Mouse (Mus musculus): ENCODE data around the gene A030014E15Rik. TPM values are rescaled to one million over a fixed set of nuclear protein-coding genes. Genes with fewer than 3 reads are reported as not detected.
"Not testable (repeated sequence)": the region's sequence is repeated elsewhere in the genome, so short reads cannot be mapped to it uniquely, and the experiment has no call there.

A030014E15Rik gene
- total RNA-seq (2021), result not detected
- long read RNA-seq, experiment 1, result 0 reads
- long read RNA-seq, experiment 2, result 0 reads

DNA sequence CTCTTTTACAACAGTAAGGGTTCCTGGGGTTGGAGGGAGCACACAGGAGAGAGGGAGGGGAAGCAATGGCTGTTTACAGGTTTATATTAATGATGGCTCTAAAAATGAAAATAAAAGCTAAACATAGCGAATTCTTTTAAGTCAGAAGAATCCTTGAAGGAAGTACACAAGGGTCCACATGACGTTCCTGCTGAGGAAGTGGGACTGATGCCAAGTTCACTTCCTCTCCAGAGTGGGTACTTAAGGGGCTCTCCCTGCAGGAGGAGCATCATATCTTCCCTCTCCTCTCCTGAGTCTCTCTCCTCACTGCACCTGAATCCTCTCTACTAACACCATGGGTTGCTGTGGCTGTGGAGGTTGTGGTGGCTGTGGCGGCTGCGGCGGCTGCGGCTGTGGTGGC, at the start of gene A030014E15Rik:
TSS of gene A030014E15Rik (plus strand) at position 268 of the 400 bp plus-strand sequence.
- TF ChIP-seq CTCF (conservative IDR thresholded peaks at IDR 0.05), result no peak
- DNase-seq (ENCODE audit: low spot score in 2 of 2), result no peak
- H3K4me3 ChIP-seq, result no peak within 1 kb of the TSS

GRCm38 (mm10) chr1:82879172-82879571, 45.5 kb upstream of the A030014E15Rik start:
- no peak overlapping the region for H3K4me3 ChIP-seq
- DNase-seq (ENCODE audit: low spot score in 2 of 2), result no peak
- no peak for TF ChIP-seq CTCF (conservative IDR thresholded peaks at IDR 0.05)
- H3K27ac ChIP-seq, result no peak overlapping the region

More for the DNA sequence above, at the start of gene A030014E15Rik:
- H3K27ac ChIP-seq, result no peak within 1 kb of the TSS

- H3K4me3 ChIP-seq, result no peak overlapping the region
- DNase-seq (ENCODE audit: low spot score in 2 of 2), result no peak
- no peak overlapping the region for H3K27ac ChIP-seq
- no peak for TF ChIP-seq CTCF (conservative IDR thresholded peaks at IDR 0.05)
These were observed 44.5 kb upstream of the A030014E15Rik start for GRCm38 (mm10) chr1:82880196-82880595.

GRCm38 (mm10) chr1:82893269-82893668, 31.4 kb upstream of the A030014E15Rik start:
- no peak for DNase-seq (ENCODE audit: low spot score in 2 of 2)
- TF ChIP-seq CTCF (conservative IDR thresholded peaks at IDR 0.05), result no peak
- Histone ChIP-seq H3K4me3 (no peak overlapping the region), H3K27ac (no peak overlapping the region)

DNA sequence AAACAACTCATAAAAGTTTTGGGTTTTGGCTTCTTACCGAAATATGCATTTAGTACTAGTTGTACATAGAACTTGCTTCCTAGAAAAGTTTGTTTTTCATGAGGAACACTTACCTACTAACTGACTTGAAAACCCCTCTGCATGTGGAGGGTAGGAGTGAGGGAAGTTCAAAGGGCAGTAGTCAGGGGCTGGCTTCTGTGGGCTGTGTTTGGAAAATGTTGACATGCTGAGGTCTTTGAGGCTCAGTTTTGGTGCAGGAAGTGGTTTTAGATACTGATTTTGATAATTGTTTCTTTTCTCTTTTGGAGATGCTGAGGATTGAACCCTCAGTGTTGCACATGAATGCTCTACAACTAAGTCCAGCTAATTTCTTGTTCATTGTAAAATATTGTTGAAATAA, 24.1 kb upstream of the A030014E15Rik start:
- no peak for TF ChIP-seq CTCF (conservative IDR thresholded peaks at IDR 0.05)
- DNase-seq (ENCODE audit: low spot score in 2 of 2), result no peak

DNA sequence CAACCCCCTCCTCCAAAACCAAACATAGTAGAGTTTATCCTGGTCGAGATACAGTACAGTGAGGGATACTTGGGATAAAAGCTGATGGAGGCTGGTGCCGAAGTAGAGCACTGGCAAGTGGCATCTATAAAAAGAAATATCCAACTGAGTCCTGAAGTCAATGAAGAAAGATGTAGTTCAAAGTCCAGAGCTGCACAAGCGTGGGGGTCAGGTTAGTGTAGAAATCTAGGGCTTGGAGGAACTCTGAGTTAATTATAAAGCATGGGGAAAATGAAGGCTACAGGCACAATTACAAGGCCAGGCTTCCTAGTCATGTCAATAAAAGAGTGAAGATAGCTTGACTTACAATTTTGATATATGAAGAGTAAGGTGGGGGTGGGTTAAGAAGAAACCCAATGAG, 23.5 kb upstream of the A030014E15Rik start:
- Histone ChIP-seq H3K4me3 (no peak overlapping the region), H3K27ac (no peak overlapping the region)
- no peak for DNase-seq (ENCODE audit: low spot score in 2 of 2)
- TF ChIP-seq CTCF (conservative IDR thresholded peaks at IDR 0.05), result no peak

More for the DNA sequence above, 24.1 kb upstream of the A030014E15Rik start:
- Histone ChIP-seq H3K4me3 (no peak overlapping the region), H3K27ac (no peak overlapping the region)

GRCm38 (mm10) chr1:82905886-82906285, 18.8 kb upstream of the A030014E15Rik start:
- no peak overlapping the region for H3K4me3 ChIP-seq
- TF ChIP-seq CTCF (conservative IDR thresholded peaks at IDR 0.05), result no peak
- H3K27ac ChIP-seq, result no peak overlapping the region
- no peak for DNase-seq (ENCODE audit: low spot score in 2 of 2)

DNA sequence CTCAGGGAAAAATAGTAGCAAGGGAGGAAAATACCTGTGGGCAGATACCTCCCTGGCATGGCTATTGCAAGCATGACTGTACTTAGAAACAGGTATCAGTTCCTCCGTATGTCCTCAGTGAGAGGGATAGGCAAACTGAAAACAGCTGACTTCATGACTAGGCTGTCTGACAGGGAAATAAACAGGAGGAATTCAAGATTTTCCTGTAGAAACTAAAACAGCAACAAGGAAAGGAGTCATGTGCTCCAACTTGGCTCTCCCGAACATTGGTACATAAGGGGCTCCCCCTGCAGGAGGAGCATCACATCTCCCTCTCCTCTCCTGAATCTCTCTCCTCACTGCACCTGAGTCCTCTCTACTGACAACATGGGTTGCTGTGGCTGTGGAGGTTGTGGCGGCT, 11.7 kb upstream of the A030014E15Rik start, which contains the start of gene A030005L19Rik:
TSS of gene A030005L19Rik (plus strand) at position 301 of the 400 bp plus-strand sequence.
- TF ChIP-seq CTCF (conservative IDR thresholded peaks at IDR 0.05), result peak; percentile 44
- Histone ChIP-seq H3K27ac (no peak within 1 kb of the TSS), H3K4me3 (no peak within 1 kb of the TSS)
- no peak for DNase-seq (ENCODE audit: low spot score in 2 of 2)

GRCm38 (mm10) chr1:82913434-82913833, 11.3 kb upstream of the A030014E15Rik start:
- DNase-seq (ENCODE audit: low spot score in 2 of 2); H3K4me3 ChIP-seq; H3K27ac ChIP-seq: not testable (repeated sequence)

GRCm38 (mm10) chr1:82930558-82930957, 5.8 kb downstream of the A030014E15Rik start:
- not testable (repeated sequence) for H3K27ac ChIP-seq; DNase-seq (ENCODE audit: low spot score in 2 of 2); H3K4me3 ChIP-seq

DNA sequence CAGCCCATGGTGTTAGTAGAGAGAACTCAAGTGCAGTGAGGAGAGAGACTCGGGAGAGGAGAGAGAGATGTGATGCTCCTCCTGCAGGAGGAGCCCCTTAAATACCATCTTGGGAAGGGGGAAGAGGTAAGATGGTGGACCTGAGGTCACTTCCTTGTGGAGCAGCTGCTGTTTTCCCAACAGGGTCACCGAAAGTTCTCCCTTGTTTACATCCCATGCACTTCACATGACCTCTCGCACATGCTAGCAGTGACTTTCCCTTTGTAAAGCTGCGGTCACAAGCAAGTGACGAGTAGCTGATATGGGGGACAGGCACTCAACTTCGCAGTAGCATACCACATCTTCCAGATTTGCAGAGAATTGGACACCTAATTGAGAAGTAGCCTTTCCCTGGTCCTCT, 6.6 kb downstream of the A030014E15Rik start, which contains the start of gene Gm6217:
TSS of gene Gm6217 (minus strand) at position 74 of the 400 bp plus-strand sequence.
- H3K27ac ChIP-seq; DNase-seq (ENCODE audit: low spot score in 2 of 2); H3K4me3 ChIP-seq: not testable (repeated sequence)

- Histone ChIP-seq H3K4me3 (no peak overlapping the region), H3K27ac (no peak overlapping the region)
- no peak for TF ChIP-seq CTCF (conservative IDR thresholded peaks at IDR 0.05)
- no peak for DNase-seq (ENCODE audit: low spot score in 2 of 2)
These were observed 13.9 kb downstream of the A030014E15Rik start for GRCm38 (mm10) chr1:82938666-82939065.

- not testable (repeated sequence) for H3K27ac ChIP-seq; H3K4me3 ChIP-seq; DNase-seq (ENCODE audit: low spot score in 2 of 2)
These were observed 17.8 kb downstream of the A030014E15Rik start for GRCm38 (mm10) chr1:82942505-82942904.

DNA sequence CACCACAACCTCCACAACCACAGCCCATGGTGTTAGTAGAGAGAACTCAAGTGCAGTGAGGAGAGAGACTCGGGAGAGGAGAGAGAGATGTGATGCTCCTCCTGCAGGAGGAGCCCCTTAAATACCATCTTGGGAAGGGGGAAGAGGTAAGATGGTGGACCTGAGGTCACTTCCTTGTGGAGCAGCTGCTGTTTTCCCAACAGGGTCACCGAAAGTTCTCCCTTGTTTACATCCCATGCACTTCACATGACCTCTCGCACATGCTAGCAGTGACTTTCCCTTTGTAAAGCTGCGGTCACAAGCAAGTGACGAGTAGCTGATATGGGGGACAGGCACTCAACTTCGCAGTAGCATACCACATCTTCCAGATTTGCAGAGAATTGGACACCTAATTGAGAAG, 18.6 kb downstream of the A030014E15Rik start, which contains the start of gene A030003K21Rik:
TSS of gene A030003K21Rik (minus strand) at position 94 of the 400 bp plus-strand sequence.
- H3K27ac ChIP-seq; DNase-seq (ENCODE audit: low spot score in 2 of 2); H3K4me3 ChIP-seq: not testable (repeated sequence)

GRCm38 (mm10) chr1:82946029-82946428, 21.3 kb downstream of the A030014E15Rik start:
- DNase-seq (ENCODE audit: low spot score in 2 of 2); H3K27ac ChIP-seq; H3K4me3 ChIP-seq: not testable (repeated sequence)
